10 mouse cellular contexts compared by ENCODE assay signal in genomic region chr7:127869149-127869810, GRCm38 (mm10). TPM values are rescaled to one million over a fixed set of nuclear protein-coding genes. Genes with fewer than 3 reads are reported as not detected.
DNase-seq lines count a peak whose midpoint lies in the region; ATAC-seq and TF ChIP-seq lines count a peak whose summit lies in the region.
"Had no signal": no experiment of that assay in that cellular context is flagged by ENCODE, and none has a peak within 500 bp of the region (broad histone marks: within the 10 kb centered on the region; RNA-seq: fewer than 3 reads in every experiment).

No protein-coding gene starts in this region.

- no peak overlapping the region for H3K4me3 ChIP-seq in heart, embryonic 11.5 days (ENCODE audit: low read depth, low read length)
- H3K4me3 ChIP-seq in midbrain, embryonic 13.5 days (replicated peaks): no peak overlapping the region
- H3K4me3 ChIP-seq in midbrain, embryonic 15.5 days: no peak overlapping the region
- no peak overlapping the region for H3K4me3 ChIP-seq in hindbrain, embryonic 16.5 days (ENCODE audit: low read length)
- no peak overlapping the region for H3K4me3 ChIP-seq in stomach, embryonic 16.5 days (replicated peaks; ENCODE audit: low read length)
- H3K4me3 ChIP-seq in cerebellum, adult 2 months (replicated peaks; ENCODE audit: insufficient read depth, low read depth, low read length): no peak overlapping the region

- ATAC-seq in heart, embryonic 11.5 days (replicated peaks; ENCODE audit: insufficient number of reproducible peaks, low FRiP score, low TSS enrichment): no peak
- ATAC-seq in midbrain, embryonic 13.5 days: 0 out of 2 replicates have a peak, but pooled peaks have one; percentile 35
- ATAC-seq in midbrain, embryonic 15.5 days (replicated peaks): no peak
- ATAC-seq in hindbrain, embryonic 16.5 days: peak; percentile 56; the same call in 1 of the 2 replicates
- peak; percentile 49; the same call in 1 of the 2 replicates for ATAC-seq in stomach, embryonic 16.5 days (ENCODE audit: insufficient read depth, low FRiP score)

- no peak overlapping the region for H3K4me2 ChIP-seq in heart, embryonic 11.5 days
- no peak overlapping the region for H3K4me2 ChIP-seq in midbrain, embryonic 13.5 days (replicated peaks)
- H3K4me2 ChIP-seq in midbrain, embryonic 15.5 days: no peak overlapping the region
- H3K4me2 ChIP-seq in hindbrain, embryonic 16.5 days (ENCODE audit: low read length): no peak overlapping the region
- no peak overlapping the region for H3K4me2 ChIP-seq in stomach, embryonic 16.5 days (ENCODE audit: low read depth, low read length)

- TF ChIP-seq POLR2A in cerebellum, adult 2 months (IDR thresholded peaks at IDR 0.05; ENCODE audit: borderline replicate concordance, insufficient read depth, low read length): no peak

- WGBS in heart, embryonic 11.5 days (ENCODE audit: insufficient replicate concordance): 84% methylated on average over 3 of the region's 3 CpGs
- WGBS in midbrain, embryonic 13.5 days: 49% methylated on average over 3 of the region's 3 CpGs
- 50% methylated on average over 3 of the region's 3 CpGs for WGBS in midbrain, embryonic 15.5 days
- WGBS in hindbrain, embryonic 16.5 days: 54% methylated on average over 3 of the region's 3 CpGs
- 38% methylated on average over 3 of the region's 3 CpGs for WGBS in stomach, embryonic 16.5 days
- 14% methylated on average over 3 of the region's 3 CpGs for WGBS in cerebellum, adult 2 months

- H3K9ac ChIP-seq in heart, embryonic 11.5 days (ENCODE audit: low read depth, low read length): no peak overlapping the region
- H3K9ac ChIP-seq in midbrain, embryonic 13.5 days (replicated peaks): no peak overlapping the region; the same call in 1 of the 2 replicates
- no peak overlapping the region for H3K9ac ChIP-seq in midbrain, embryonic 15.5 days
- H3K9ac ChIP-seq in hindbrain, embryonic 16.5 days (ENCODE audit: low read depth, low read length): no peak overlapping the region
- H3K9ac ChIP-seq in stomach, embryonic 16.5 days (ENCODE audit: low read length): no peak overlapping the region

- H3K9me3 ChIP-seq in heart, embryonic 11.5 days (replicated peaks; ENCODE audit: control insufficient read depth, low read length): no peaks in the 10 kb centered on the region
- no peaks in the 10 kb centered on the region for H3K9me3 ChIP-seq in midbrain, embryonic 13.5 days
- H3K9me3 ChIP-seq in midbrain, embryonic 15.5 days: no peaks in the 10 kb centered on the region
- no peaks in the 10 kb centered on the region for H3K9me3 ChIP-seq in hindbrain, embryonic 16.5 days (ENCODE audit: control insufficient read depth, low read length)
- H3K9me3 ChIP-seq in stomach, embryonic 16.5 days (replicated peaks; ENCODE audit: control insufficient read depth, low read length): no peaks in the 10 kb centered on the region

- DNase-seq in heart, adult 18-20 months: peak; percentile 46 to 70
- no peak for DNase-seq in cerebellum, adult 2 months
- no peak for DNase-seq in adrenal gland, postnatal 4 days (ENCODE audit: low spot score in 2 of 2)
- DNase-seq: layer of hippocampus, adult 9-11 months had no signal

- H3K36me3 ChIP-seq in heart, embryonic 11.5 days (ENCODE audit: control insufficient read depth, insufficient read depth, low read length): peaks cover 24% of the 10 kb centered on the region
- H3K36me3 ChIP-seq in midbrain, embryonic 13.5 days: peaks cover 67% of the 10 kb centered on the region
- H3K36me3 ChIP-seq in midbrain, embryonic 15.5 days (replicated peaks): peaks cover 38% of the 10 kb centered on the region
- peaks cover 24% of the 10 kb centered on the region for H3K36me3 ChIP-seq in hindbrain, embryonic 16.5 days (ENCODE audit: control insufficient read depth, insufficient read depth, low read length)
- H3K36me3 ChIP-seq in stomach, embryonic 16.5 days (ENCODE audit: control insufficient read depth, insufficient read depth, low read length): peaks cover 9% of the 10 kb centered on the region; the same call in 1 of the 2 replicates

- no peak for TF ChIP-seq CTCF in cerebellum, adult 2 months (IDR thresholded peaks at IDR 0.05; ENCODE audit: borderline replicate concordance, insufficient read depth, low read depth, low read length)

- no peak overlapping the region for H3K27ac ChIP-seq in heart, embryonic 11.5 days (ENCODE audit: low read depth, low read length)
- H3K27ac ChIP-seq in midbrain, embryonic 13.5 days: peak overlapping the region; percentile 32; the same call in 1 of the 2 replicates
- no peak overlapping the region for H3K27ac ChIP-seq in midbrain, embryonic 15.5 days
- H3K27ac ChIP-seq in hindbrain, embryonic 16.5 days (ENCODE audit: low read depth, low read length): no peak overlapping the region
- H3K27ac ChIP-seq in stomach, embryonic 16.5 days (ENCODE audit: low read length): peak overlapping the region; percentile 34; the same call in 1 of the 2 replicates
- H3K27ac ChIP-seq in cerebellum, adult 2 months (ENCODE audit: insufficient read depth, low read length): no peak overlapping the region

- H3K27me3 ChIP-seq in heart, embryonic 11.5 days (ENCODE audit: control insufficient read depth, insufficient read depth, low read length): no peaks in the 10 kb centered on the region
- no peaks in the 10 kb centered on the region for H3K27me3 ChIP-seq in midbrain, embryonic 13.5 days
- H3K27me3 ChIP-seq in midbrain, embryonic 15.5 days (replicated peaks): no peaks in the 10 kb centered on the region
- no peaks in the 10 kb centered on the region for H3K27me3 ChIP-seq in hindbrain, embryonic 16.5 days (replicated peaks; ENCODE audit: control insufficient read depth, insufficient read depth, low read length)
- H3K27me3 ChIP-seq in stomach, embryonic 16.5 days (ENCODE audit: control insufficient read depth, insufficient read depth, low read length): no peaks in the 10 kb centered on the region
- no peaks in the 10 kb centered on the region for H3K27me3 ChIP-seq in cerebellum, adult 2 months (ENCODE audit: control insufficient read depth, insufficient read depth, low read length)

- peaks cover 4% of the 10 kb centered on the region for H3K4me1 ChIP-seq in heart, embryonic 11.5 days (ENCODE audit: control insufficient read depth, insufficient read depth, low read length)
- H3K4me1 ChIP-seq in midbrain, embryonic 13.5 days (replicated peaks): peaks cover 28% of the 10 kb centered on the region
- H3K4me1 ChIP-seq in midbrain, embryonic 15.5 days: peaks cover 35% of the 10 kb centered on the region
- peaks cover 15% of the 10 kb centered on the region for H3K4me1 ChIP-seq in hindbrain, embryonic 16.5 days (ENCODE audit: control insufficient read depth, insufficient read depth, low read depth, low read length)
- peaks cover 9% of the 10 kb centered on the region for H3K4me1 ChIP-seq in stomach, embryonic 16.5 days (ENCODE audit: control insufficient read depth, insufficient read depth, low read length)
- H3K4me1 ChIP-seq in cerebellum, adult 2 months (ENCODE audit: control insufficient read depth, insufficient read depth, low read length): no peaks in the 10 kb centered on the region

RNA-seq across cellular contexts. Expression of gene Zfp646, which starts 6.7 kb away (rescaled TPM):
- total RNA-seq in heart, adult 18-20 months (2021): 10 to 100 TPM; 16.7 to 17.9 TPM
- 10.1 and 12.0 TPM in 2 replicates for polyA plus RNA-seq in heart, embryonic 11.5 days (2014; fragmentation: Nextera tagmentation; extraction: Ambion mirVana)
- polyA plus RNA-seq in midbrain, embryonic 13.5 days (2015; fragmentation: Nextera tagmentation; extraction: Ambion mirVana): 13.6 and 16.0 TPM in 2 replicates
- 10.6 and 11.4 TPM in 2 replicates for polyA plus RNA-seq in midbrain, embryonic 15.5 days (2015; fragmentation: Nextera tagmentation; extraction: Ambion mirVana)
- 6.0 and 8.8 TPM in 2 replicates for polyA plus RNA-seq in hindbrain, embryonic 16.5 days (2015; fragmentation: Nextera tagmentation; extraction: Ambion mirVana)
- polyA plus RNA-seq in stomach, embryonic 16.5 days (2015; fragmentation: Nextera tagmentation; extraction: Ambion mirVana): 9.9 and 11.2 TPM in 2 replicates
- 17.8 and 18.8 TPM in 2 replicates for polyA plus RNA-seq in cerebellum, adult 2 months (2012; rRNA removed)
- 10 to 100 TPM; 50.2 to 55.8 TPM for total RNA-seq in adrenal gland, postnatal 4 days (2021)

RNA-seq across cellular contexts. Expression of gene Zfp668, which starts 7.3 kb away (rescaled TPM):
- 1 to 10 TPM; 3.4 to 4.1 TPM for total RNA-seq in heart, adult 18-20 months (2021)
- 10.1 and 11.5 TPM in 2 replicates for polyA plus RNA-seq in heart, embryonic 11.5 days (2014; fragmentation: Nextera tagmentation; extraction: Ambion mirVana)
- polyA plus RNA-seq in midbrain, embryonic 13.5 days (2015; fragmentation: Nextera tagmentation; extraction: Ambion mirVana): 41.9 and 45.6 TPM in 2 replicates
- polyA plus RNA-seq in midbrain, embryonic 15.5 days (2015; fragmentation: Nextera tagmentation; extraction: Ambion mirVana): 46.8 and 48.1 TPM in 2 replicates
- 29.5 and 35.1 TPM in 2 replicates for polyA plus RNA-seq in hindbrain, embryonic 16.5 days (2015; fragmentation: Nextera tagmentation; extraction: Ambion mirVana)
- polyA plus RNA-seq in stomach, embryonic 16.5 days (2015; fragmentation: Nextera tagmentation; extraction: Ambion mirVana): 11.5 and 11.9 TPM in 2 replicates
- 10.9 TPM in 2 replicates for polyA plus RNA-seq in cerebellum, adult 2 months (2012; rRNA removed)
- 10 to 100 TPM; 13.4 to 13.7 TPM for total RNA-seq in adrenal gland, postnatal 4 days (2021)

RNA-seq across cellular contexts. Expression of gene Prss53, which starts 21.5 kb away (rescaled TPM):
- total RNA-seq in heart, adult 18-20 months (2021): 1 to 10 TPM in 1 of 2 experiments, under 1 TPM in 1; 0.52 to 1.3 TPM
- 0.90 and 2.0 TPM in 2 replicates for polyA plus RNA-seq in heart, embryonic 11.5 days (2014; fragmentation: Nextera tagmentation; extraction: Ambion mirVana)
- polyA plus RNA-seq in midbrain, embryonic 13.5 days (2015; fragmentation: Nextera tagmentation; extraction: Ambion mirVana): 0.53 and 1.0 TPM in 2 replicates
- 1.2 and 1.3 TPM in 2 replicates for polyA plus RNA-seq in midbrain, embryonic 15.5 days (2015; fragmentation: Nextera tagmentation; extraction: Ambion mirVana)
- 0.81 and 0.99 TPM in 2 replicates for polyA plus RNA-seq in hindbrain, embryonic 16.5 days (2015; fragmentation: Nextera tagmentation; extraction: Ambion mirVana)
- polyA plus RNA-seq in stomach, embryonic 16.5 days (2015; fragmentation: Nextera tagmentation; extraction: Ambion mirVana): 1.7 and 1.8 TPM in 2 replicates
- 5.3 and 6.3 TPM in 2 replicates for polyA plus RNA-seq in cerebellum, adult 2 months (2012; rRNA removed)
- total RNA-seq in adrenal gland, postnatal 4 days (2021): 1 to 10 TPM in 1 of 2 experiments, under 1 TPM in 1; 0.87 to 2.9 TPM
- total RNA-seq: monocyte, adult 5-6 weeks had no signal

RNA-seq across cellular contexts. Expression of gene Gm21974, which starts 26.0 kb away (rescaled TPM):
- under 1 TPM in 1 of 2 experiments, not detected in 1; 0.27 TPM for total RNA-seq in heart, adult 18-20 months (2021)
- not detected in 2 replicates for polyA plus RNA-seq in heart, embryonic 11.5 days (2014; fragmentation: Nextera tagmentation; extraction: Ambion mirVana)
- not detected in 2 replicates for polyA plus RNA-seq in midbrain, embryonic 13.5 days (2015; fragmentation: Nextera tagmentation; extraction: Ambion mirVana)
- not detected in 2 replicates for polyA plus RNA-seq in midbrain, embryonic 15.5 days (2015; fragmentation: Nextera tagmentation; extraction: Ambion mirVana)
- polyA plus RNA-seq in hindbrain, embryonic 16.5 days (2015; fragmentation: Nextera tagmentation; extraction: Ambion mirVana): not detected in 2 replicates
- not detected in 2 replicates for polyA plus RNA-seq in stomach, embryonic 16.5 days (2015; fragmentation: Nextera tagmentation; extraction: Ambion mirVana)
- polyA plus RNA-seq in cerebellum, adult 2 months (2012; rRNA removed): not detected in 2 replicates
- not detected for total RNA-seq in adrenal gland, postnatal 4 days (2021)
- total RNA-seq: monocyte, adult 5-6 weeks had no signal

RNA-seq across cellular contexts. Expression of gene Vkorc1, which starts 26.1 kb away (rescaled TPM):
- total RNA-seq in heart, adult 18-20 months (2021): 10 to 100 TPM; 19.3 to 20.8 TPM
- 98.7 and 101 TPM in 2 replicates for polyA plus RNA-seq in heart, embryonic 11.5 days (2014; fragmentation: Nextera tagmentation; extraction: Ambion mirVana)
- polyA plus RNA-seq in midbrain, embryonic 13.5 days (2015; fragmentation: Nextera tagmentation; extraction: Ambion mirVana): 51.9 and 54.9 TPM in 2 replicates
- 52.9 and 58.8 TPM in 2 replicates for polyA plus RNA-seq in midbrain, embryonic 15.5 days (2015; fragmentation: Nextera tagmentation; extraction: Ambion mirVana)
- 70.5 and 75.2 TPM in 2 replicates for polyA plus RNA-seq in hindbrain, embryonic 16.5 days (2015; fragmentation: Nextera tagmentation; extraction: Ambion mirVana)
- 179 and 184 TPM in 2 replicates for polyA plus RNA-seq in stomach, embryonic 16.5 days (2015; fragmentation: Nextera tagmentation; extraction: Ambion mirVana)
- polyA plus RNA-seq in cerebellum, adult 2 months (2012; rRNA removed): 61.5 and 63.1 TPM in 2 replicates
- total RNA-seq in adrenal gland, postnatal 4 days (2021): 10 to 100 TPM; 71.8 to 93.6 TPM

Comparison
In these comparisons a context has a peak if more than half of its experiments do, and no peak if none do; other contexts are left out.
1. ATAC-seq: peak in midbrain, embryonic 13.5 days (single experiment), hindbrain, embryonic 16.5 days (single experiment) and stomach, embryonic 16.5 days (single experiment); none in heart, embryonic 11.5 days (single experiment) and midbrain, embryonic 15.5 days (single experiment).
2. H3K27ac ChIP-seq: peak in midbrain, embryonic 13.5 days (single experiment) and stomach, embryonic 16.5 days (single experiment); none in heart, embryonic 11.5 days (single experiment), midbrain, embryonic 15.5 days (single experiment), hindbrain, embryonic 16.5 days (single experiment) and cerebellum, adult 2 months (single experiment).
3. DNase-seq: peak in heart, adult 18-20 months (2 of 2); none in cerebellum, adult 2 months (0 of 2) and adrenal gland, postnatal 4 days (0 of 2).